Mouse (Mus musculus) heart, adult 8-10 months (tissue): Measurements from ENCODE around the gene Ddx50. TPM values are rescaled to one million over a fixed set of nuclear protein-coding genes. Genes with fewer than 3 reads are reported as not detected.
"Not testable (repeated sequence)": the region's sequence is repeated elsewhere in the genome, so short reads cannot be mapped to it uniquely, and the experiment has no call there.

Experiments
- DNase-seq: peaks from one replicate; pipeline ENCODE4 v3.0.0; 2022; ENCODE audit warnings: low spot score
- microRNA-seq: library from miRNA; unstranded; fragments of <30 nt; microRNA quantifications from one replicate; pipeline ENCODE4 v1.2.0, GENCODE M21; 2022
- total RNA-seq, 4 experiments: library from RNA; stranded (reverse); gene quantifications; 2 replicates each; pipeline ENCODE4 v1.2.4; 2022

Ddx50 gene
- total RNA-seq, 4 experiments from 2014 or later = 39.1 to 52.9 (median 45.5) TPM

DNA sequence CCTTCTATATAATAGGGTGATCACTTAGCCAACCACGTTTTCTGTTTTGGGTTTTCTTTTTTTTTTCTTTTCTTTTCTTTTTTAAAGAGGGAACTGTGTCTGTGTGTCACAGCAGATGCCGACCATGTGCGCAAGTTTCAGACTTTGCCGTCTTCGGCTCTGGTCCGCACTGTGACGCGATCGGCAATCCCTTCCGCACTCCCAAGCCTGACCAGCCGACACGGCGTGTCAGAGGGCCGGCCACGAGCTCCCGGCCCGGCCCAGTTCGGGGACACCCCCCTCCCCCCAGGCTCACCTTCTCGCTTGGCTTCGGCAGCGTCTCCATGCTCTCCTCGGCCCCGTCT lies 49.2 kb downstream of the Ddx50 start:
- no peak for DNase-seq

DNA sequence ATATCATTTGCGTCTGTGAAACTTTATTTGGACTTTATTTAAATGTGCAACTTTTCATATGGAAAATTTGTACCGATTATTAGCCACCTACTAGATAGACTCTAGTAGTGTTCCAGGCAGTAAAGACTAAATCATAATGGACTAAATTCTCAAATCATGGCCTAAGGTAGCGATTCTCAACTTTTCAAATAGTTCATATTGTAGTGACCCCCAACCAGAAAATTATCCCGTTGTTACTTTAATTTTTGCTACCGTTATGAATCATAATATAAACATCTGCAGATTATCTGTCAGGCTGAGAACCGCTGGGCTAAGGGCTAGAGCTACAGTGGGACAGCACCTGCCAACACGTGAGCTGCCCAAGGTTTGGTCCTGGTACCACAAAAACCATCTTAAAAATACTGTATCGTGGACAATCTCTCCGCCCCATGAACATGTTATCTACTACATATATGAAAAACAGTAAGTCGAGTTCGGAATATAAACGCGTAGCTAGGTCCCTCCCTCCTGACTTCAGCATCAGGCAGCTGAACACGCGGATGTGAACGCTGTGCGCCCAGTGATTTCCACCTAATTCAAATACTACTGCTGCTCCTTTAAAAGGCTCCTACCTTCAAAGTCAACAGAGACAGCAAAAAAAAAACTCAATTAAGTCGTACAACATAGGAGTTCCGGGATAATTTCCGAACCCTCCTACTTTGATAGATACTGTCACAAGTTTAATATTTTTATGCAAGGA lies 49.8 kb downstream of the Ddx50 start:
- DNase-seq = no peak

DNA sequence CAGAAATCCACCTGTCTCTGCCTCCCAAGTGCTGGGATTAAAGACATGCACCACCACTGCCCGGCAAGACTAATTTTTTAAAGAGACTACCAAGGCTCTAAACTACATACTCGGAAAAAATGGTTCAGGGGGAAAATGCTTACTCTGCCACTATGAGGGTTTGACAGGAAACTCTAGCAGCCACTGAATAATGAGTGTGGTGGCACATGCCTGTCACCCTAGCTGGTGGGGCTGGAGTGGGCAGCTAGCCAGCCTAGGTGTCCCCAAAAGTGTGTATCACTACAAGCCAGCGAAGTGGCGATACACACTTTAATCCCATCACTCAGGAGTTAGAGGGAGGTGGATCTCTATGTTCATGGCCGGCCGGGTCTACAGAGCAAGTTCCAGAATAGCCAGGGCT lies 51.0 kb downstream of the Ddx50 start:
- DNase-seq = no peak

DNA sequence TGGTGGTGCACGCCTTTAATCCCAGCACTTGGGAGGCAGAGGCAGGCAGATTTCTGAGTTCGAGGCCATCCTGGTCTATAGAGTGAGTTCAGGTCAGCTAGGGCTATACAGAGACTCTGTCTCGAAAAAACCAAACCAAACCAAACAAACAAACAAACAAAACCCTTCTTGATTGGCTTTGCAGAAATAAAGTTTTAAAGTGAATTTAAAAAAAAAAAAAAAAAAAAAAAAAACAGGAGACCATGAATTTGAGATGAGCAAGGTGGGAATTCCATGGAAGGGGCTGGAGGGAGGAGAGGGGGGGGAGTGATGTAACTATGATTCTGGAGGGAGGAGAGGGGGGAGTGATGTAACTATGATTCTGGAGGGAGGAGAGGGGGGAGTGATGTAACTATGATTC lies 51.7 kb downstream of the Ddx50 start:
- not testable (repeated sequence) for DNase-seq

DNA sequence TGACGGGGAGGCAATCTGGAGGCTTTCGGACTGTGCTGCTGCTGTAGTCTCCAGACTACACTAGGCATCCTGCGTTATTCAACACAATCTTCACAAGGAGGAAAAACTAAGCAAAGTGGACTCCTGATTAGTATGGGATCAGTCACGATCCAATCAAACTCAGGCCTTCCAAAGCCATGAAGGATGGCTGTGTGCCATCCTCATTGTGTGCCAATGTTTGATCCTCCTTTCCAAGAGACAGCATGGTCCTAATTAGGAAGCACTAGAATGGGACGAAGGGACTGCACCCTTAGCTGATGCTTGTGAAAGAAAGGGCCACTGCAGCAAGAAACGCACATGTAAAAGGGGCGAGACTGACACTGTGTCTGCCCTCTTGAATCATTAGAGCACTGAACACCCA lies 58.5 kb downstream of the Ddx50 start:
- DNase-seq = no peak

DNA sequence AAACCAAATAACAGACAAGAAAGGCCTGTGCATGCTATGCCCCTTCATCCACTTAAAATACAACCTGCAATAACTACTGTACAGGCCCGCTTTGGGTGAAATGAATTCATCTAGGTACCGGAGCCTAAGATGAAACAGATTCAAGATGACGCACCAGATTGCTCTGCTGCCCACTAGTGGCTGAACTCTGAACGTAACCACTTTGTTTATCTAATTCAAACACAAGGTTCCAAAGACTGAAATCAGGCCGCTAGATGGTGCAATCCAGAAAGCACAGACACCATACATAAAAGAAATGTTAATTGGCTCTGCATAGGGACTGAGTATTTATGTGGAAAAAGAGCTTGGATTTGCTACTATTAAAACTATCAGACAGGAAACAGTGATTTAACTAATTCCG lies 60.8 kb downstream of the Ddx50 start:
- DNase-seq = peak; percentile 92

DNA sequence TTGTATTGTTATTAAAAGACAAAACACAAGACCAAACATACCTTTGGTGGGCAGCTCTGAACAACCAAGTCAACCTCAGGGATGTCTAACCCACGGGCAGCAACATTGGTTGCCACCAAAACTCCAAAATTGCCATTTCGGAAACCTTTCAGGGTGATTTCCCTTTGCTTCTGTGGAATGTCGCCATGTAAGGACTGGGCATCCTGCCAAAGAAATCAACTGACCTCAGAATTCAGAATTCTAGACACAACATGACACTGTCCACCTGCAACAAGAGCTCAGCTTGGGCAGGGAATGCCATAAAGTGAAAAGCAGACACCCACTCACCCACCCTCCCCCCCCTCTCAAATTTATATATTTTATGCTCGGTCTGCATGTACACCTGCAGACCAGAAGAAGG lies 62.4 kb downstream of the Ddx50 start:
- DNase-seq = no peak

DNA sequence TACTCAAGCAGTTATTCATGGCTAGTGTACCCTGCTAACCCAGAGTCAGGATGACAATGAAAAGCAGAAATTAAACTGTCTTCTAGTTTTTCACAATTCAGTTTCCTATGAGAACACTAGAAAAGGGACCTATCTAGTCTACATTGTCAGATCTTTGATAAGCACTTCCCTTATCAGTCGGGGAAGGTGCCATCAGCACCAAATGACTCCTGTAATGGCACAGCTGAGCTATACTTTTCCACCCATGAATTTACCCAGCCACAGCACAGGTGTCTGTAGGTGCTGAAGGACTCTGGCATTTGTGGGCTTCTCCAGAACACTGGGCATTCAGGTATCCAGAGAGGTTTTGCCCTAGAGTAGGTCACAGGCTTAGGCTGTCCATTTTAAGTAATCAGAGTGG lies 67.8 kb downstream of the Ddx50 start:
- DNase-seq = no peak

DNA sequence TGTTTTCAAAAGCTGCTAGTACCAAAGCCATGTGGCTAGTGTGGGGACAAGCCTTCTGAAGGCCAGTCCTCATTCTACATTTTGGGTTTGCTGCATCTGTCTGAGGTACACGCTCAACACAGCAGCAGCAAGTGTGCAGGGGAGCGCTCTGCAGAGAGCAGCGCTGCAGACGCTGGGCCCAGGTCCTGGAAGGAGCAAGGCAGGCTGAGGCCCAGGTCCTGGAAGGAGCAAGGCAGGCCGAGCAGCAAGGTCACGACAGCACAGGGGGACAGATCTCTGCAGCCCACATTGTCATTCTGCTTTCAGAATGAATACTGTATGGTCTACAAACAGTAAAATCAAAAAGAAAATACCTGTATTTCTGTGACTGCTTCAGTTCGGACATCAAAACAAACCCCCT lies 68.3 kb downstream of the Ddx50 start:
- DNase-seq = no peak

DNA sequence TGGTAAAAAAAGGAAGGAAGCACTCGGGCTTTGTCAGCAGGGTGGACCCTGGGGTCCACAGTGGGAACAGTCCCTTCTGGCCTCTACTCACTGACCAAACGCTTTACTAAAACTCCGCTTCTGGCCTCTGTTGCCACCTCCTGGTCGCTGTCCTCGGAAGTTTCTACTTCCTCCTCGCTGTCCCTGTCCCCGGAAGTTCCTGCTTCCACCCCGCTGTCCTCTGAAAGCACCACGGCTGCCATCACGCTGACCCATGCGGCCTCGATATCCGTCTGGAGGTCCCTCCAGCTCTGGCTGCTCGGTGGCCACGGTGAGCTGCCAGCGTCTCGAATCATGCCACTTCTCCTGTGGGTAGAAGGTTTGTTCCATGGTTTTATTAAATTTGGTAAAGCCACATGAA lies 68.8 kb downstream of the Ddx50 start:
- peak; percentile 11 for DNase-seq

DNA sequence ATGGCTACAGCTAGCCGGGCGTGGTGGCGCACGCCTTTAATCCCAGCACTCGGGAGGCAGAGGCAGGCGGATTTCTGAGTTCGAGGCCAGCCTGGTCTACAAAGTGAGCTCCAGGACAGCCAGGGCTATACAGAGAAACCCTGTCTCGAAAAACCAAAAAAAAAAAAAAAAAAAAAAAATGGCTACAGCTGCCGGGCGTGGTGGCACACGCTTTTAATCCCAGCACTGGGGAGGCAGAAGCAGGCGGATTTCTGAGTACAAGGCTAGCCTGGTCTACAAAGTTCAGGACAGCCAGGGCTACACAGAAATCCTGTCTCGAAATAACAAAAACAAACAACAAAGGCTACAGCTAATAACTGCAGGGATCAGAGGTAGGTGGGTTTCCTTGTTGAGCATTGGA lies 71.9 kb downstream of the Ddx50 start:
- DNase-seq = not testable (repeated sequence)

DNA sequence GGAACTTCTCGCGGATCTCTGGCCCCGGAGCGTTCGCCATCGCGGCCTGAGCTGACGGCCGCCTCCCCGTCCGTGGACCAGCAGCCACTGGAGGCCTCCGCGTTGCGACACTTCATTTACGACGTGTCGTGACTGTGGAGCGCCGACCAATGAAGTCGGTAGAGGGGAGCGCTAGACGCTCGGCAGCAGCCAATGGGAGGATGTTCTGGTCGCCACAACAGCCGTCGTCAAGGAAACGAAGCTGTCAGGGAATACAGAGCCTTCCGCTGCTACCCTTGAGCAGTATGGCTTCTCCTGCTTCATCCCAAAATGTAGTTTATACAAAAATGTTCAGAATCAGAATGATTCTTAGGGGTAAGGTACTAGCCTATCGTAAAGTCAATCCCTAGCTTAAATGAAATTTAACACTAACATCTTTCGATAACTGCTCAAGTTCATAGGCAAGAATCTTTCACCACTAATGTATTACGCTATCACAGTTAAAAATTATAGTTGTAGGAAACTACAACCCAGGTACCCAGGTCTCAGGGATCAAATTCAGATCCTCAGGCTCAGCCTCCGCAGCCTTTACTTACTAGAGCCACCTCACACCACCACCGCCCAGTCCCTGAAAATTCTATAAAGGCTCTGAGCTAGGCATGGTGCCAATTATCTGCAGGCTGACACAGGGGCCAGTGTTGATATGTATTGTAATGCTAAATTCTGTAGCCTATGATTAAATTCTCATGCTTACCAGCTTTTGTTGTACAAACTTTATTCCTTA lies 72.5 kb downstream of the Ddx50 start, which contains the start of gene Kif1bp:
Gene Kif1bp (minus strand): TSS at position 120 of the 763 bp plus-strand sequence.
- DNase-seq = peak; percentile 98

DNA sequence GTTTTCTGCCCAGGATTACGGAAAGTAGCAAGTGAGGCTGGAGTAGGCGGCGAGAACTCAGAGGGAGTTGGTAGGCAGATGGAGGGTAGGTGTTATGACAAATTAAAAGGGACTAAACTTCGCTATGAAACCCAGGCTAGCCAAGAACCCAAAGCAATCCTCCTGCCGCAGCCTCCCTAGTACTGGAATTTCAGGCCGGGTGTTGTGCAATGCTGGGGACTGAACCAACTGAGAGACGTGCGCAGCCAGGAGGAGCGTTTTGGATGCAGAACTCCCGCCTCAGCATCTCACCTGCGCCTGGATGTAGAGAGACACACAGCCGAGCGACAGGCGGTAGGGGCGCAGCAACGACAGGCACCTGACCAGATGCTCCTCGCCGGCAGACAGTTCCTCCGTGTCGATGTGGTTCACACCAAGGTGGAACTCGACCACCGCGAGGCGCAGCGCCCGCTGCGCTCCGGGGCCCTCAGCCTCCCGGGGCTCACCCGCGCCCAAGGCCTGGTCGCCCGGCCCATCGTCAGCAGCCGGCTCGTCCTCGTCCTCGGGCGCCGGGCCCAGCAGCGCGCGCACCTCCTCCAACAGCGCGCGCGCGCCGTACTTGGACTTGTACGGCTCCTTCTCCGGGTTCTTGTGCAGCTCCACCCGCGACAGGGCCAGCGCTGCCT lies 73.2 kb downstream of the Ddx50 start:
- DNase-seq = no peak

DNA sequence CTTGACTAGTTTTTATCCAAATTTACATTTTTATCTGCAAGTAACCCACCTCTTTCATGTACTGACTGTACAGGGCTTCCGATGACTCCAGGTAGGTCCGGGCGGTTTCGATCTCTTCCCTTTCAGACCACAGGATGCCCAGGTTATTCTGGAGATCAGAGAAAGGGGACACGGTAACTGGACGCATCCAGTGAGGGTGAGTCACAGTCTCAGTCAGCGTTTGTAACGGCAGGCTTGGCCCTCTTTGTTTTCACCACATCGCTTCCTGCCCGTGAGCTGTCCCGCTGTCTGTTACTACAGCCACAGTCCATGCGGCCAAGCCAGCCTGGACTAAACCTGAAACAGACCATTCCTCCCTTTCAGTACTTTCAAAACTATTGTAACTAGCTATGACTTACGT lies 76.0 kb downstream of the Ddx50 start:
- DNase-seq = no peak

DNA sequence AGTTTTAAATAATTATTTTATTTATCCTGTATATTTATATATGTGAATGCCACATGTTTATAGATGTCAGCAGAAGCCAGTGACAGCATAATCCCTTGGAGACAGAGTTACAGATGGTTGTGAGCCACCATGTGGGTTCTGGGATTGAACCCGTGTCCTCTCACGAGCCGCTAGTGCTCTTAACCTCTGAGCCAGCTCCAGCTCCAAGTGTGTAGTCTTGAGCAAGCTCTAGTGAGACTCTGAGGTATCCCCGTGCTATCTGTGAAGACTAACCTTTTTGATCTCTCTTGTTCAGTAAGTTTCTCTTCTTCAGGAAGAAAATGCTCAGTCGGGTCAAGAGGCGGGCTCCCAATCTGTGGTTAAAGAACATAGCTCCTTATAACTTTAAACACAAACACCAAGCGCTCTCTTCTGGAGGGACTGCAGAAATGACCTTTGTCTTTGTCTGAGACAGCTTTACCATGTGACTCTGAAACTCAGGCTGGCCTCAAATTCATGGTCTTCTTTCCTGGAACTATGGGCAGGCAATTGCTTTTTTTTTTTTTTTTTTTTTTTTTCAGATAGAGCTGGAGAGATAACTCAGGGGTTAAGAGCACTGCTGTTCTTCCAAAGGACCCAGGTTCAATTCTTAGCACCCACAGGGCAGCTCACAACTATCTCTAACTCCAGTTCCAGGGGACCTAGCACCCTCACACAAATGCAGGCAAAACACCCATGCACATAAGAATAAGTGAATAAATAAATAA lies 80.7 kb downstream of the Ddx50 start:
- no peak for DNase-seq

DNA sequence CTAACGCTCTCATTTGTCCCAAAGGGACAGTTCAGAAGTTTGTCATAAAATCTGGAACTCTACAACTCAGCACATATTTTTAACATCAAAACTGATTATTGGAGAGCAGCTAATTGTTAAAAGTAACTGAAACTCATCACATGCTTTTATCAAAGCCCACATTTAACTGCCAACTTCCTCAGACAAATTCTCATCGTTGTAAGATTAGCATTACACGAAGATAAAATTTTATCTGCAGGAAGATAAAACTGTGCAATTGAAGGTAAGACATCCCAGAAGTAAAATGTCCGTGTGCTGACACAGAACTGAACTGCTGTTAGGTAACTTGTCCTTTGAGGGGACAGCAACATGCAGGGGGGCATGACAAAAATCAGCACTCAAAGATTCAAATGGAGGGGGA lies 82.2 kb downstream of the Ddx50 start:
- DNase-seq = no peak

Small RNA genes within 50 kb of the gene (microRNA-seq; reads per million reads assigned to microRNA genes)
- not detected for gene Mir7215

Other genes with a start within 250 kb of the Ddx50 start
- gene Hkdc1, start 228.7 kb downstream of the Ddx50 start, total RNA-seq = not detected
- under 1 TPM; 0.14 to 0.37 (median 0.22) TPM for gene 4930507D05Rik, start 201.7 kb downstream of the Ddx50 start, total RNA-seq
- gene Supv3l1, start 201.5 kb downstream of the Ddx50 start, total RNA-seq = 10 to 100 TPM; 35.9 to 46.2 (median 40.4) TPM
- gene Vps26a, start 164.4 kb downstream of the Ddx50 start, total RNA-seq = 10 to 100 TPM; 42.9 to 55.6 (median 50.1) TPM
- 10 to 100 TPM; 36.1 to 45.8 (median 37.8) TPM for gene Srgn, start 123.8 kb downstream of the Ddx50 start, total RNA-seq
- gene Kif1bp, start 72.8 kb downstream of the Ddx50 start, total RNA-seq = 10 to 100 TPM; 43.5 to 46.8 (median 44.8) TPM
- 10 to 100 TPM; 27.4 to 31.3 (median 29.2) TPM for gene Ddx21, start 48.9 kb downstream of the Ddx50 start, total RNA-seq
- gene Stox1, start 74.9 kb upstream of the Ddx50 start, total RNA-seq = under 1 TPM; 0.60 to 0.95 (median 0.77) TPM
- 10 to 100 TPM; 43.1 to 52.2 (median 47.1) TPM for gene Ccar1, start 141.1 kb upstream of the Ddx50 start, total RNA-seq